Mouse (Mus musculus): ENCODE results near the gene Abcb8.
"Not testable (repeated sequence)": the region's sequence is repeated elsewhere in the genome, so short reads cannot be mapped to it uniquely, and the experiment has no call there.

Abcb8 gene

DNA sequence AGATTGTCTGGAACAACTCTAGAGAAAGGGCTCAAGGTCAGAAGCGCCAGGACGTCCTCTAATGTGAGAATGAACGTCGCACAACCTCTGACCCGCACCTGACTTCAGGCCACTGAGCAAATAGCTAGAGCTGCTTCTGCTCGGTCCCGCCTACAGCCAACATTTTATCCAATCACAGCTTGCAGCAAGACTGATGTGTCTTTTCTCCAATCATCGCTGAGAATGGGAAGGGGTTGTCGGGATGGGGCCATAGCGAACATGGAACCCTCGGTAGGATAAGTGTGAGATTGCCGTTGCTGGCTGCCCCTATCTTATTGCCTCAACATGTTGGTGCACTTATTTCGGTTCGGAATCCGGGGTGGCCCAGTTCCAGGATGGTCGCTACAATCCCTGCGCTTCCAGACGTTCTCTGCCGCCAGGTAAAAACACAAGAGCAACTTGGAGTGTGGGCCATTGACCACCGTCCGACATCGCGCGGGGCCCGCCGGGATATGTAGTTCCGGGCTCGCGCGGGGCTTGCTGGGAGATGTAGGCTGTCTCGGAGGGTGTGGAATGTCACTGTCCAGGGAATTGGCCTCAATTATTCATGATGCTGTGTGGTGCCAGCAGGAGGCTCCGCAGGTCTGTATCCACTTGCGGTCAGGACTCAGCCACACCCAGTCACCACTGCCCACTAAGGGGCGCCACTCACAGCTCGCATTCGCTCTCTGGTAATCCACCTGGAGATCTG is 867 bp downstream of the Abcb8 start:
- DNase-seq (ENCODE audit: extremely low spot score), result peak; percentile 97

DNA sequence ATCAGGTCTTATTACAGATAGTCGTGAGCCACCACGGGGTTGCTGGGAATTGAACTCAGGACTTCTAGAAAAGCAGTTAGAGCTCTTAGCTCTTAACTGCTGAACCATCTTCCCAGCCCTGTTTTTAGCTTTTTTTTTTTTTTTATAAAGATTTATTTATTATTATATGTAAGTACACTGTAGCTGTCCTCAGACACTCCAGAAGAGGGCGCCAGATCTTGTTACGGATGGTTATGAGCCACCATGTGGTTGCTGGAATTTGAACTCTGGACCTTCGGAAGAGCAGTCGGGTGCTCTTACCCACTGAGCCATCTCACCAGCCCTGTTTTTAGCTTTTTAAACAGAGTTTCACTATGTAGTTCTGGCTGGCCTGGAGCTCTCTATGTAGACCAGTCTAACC is 2.8 kb downstream of the Abcb8 start:
- not testable (repeated sequence) for DNase-seq (ENCODE audit: extremely low spot score)

GRCm38 (mm10) chr5:24399686-24400085 is 6.2 kb downstream of the Abcb8 start:
- DNase-seq (ENCODE audit: extremely low spot score), result no peak

DNA sequence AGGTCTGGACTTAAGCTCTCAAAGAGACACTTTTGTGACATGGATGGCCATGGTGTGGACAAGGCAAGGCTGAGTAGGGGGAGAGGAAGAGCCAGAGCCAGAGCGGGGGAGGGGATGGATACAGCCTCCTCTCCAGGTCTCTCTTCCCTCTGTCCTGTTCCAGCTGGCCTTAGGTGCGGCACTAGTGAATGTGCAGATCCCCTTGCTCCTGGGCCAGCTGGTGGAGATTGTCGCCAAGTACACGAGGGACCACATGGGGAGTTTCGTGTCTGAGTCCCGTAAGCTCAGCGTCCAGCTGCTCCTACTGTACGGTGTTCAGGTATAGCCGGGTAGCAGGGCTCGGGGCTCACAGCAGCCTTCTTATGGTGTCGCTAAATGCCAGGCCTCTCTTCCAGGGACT is 6.9 kb downstream of the Abcb8 start:
- no peak for DNase-seq (ENCODE audit: extremely low spot score)

DNA sequence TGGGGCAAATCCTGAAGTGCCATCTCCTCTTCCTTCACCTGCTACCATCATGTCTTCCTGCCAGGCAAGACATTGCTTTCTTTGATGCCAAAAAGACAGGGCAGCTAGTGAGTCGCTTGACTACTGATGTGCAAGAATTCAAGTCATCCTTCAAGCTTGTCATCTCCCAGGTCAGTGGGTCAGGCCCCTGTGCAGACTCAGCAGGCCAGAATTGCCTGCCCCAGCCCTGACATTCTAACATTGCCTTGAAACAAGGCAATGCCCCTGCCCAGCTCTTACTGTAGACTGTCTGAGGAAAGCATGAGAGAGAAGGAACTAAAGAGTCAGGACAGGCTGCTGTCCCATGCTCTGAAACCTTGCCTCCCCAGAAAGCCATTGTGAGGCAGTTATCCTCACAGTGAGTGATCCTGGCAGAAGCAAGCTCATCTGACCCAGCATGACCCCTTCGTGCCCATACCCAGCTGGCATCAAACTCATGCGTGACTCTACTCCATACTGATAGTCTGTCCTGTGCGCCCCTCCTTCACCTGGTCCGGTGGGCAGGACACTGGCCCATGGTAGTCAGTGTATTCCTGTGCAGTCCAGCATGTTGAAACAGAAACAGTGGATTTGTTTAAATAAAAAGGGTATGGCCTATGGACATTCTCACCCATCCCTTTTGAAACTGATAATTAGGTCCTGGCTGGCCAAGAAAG is 7.6 kb downstream of the Abcb8 start:
- no peak for DNase-seq (ENCODE audit: extremely low spot score)

DNA sequence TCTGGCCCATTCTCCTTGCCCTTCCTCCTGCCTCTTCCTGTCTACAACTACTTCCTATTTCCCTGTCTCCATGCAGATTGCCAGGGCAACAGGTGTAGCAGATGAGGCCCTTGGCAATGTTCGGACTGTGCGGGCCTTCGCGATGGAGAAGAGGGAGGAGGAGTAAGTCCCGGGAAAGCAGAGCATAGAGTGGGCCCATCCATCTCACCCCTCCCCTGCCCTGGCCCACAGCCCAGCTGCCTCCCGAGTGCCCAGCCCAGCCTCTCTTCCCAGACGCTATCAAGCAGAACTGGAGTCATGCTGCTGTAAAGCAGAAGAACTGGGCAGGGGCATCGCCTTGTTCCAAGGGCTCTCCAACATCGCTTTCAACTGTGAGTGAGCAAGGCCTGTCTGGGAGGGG is 8.5 kb downstream of the Abcb8 start:
- no peak for DNase-seq (ENCODE audit: extremely low spot score)

GRCm38 (mm10) chr5:24404594-24405360 is 11.3 kb downstream of the Abcb8 start:
- no peak for DNase-seq (ENCODE audit: extremely low spot score)

DNA sequence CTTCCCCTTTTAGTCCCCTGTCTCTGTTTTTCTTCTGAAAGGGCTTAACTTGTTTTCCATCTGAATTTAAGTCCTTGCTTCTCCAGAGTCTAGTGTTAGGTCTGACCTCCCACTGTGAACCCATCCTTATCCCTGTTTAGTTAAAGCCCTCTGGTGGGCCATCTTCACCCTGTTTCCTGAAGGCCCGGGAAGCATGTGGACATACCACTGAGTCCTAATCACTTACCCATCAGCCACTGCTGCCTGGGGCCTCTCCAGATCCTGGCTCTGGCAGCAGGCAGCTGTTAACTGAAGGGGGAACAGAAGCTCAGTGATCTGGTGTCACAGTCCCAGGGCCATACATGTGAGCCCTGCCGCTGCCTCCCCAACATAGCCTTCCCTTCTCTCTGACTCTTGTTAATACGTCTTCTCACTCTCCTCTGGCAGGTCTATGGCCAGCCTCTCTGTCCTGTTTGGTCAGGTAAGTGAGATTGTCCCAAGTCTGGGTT is 12.0 kb downstream of the Abcb8 start:
- DNase-seq (ENCODE audit: extremely low spot score), result no peak

GRCm38 (mm10) chr5:24408651-24409050 is 15.2 kb downstream of the Abcb8 start:
- DNase-seq (ENCODE audit: extremely low spot score), result no peak

DNA sequence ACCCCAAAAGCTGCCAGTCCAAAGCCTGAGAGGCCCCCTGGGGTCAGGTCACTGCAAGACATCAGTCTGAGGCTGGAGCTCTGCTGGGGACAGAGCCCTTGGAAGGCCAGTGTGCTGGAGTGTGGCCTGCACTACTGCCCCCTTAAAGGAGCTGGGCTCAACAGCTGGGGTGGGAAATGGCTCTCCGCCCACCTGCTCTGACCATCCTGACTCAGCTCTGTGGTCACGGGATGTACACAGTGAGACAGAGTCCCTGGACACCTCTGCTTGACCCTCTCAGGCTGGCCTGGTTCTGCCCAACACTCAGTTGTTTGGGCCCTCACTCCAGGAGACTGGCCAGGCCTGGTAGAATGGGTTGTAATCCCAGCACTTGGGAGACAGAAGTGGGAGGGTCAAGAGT is 16.0 kb downstream of the Abcb8 start:
- no peak for DNase-seq (ENCODE audit: extremely low spot score)

GRCm38 (mm10) chr5:24412063-24412462 is 18.6 kb downstream of the Abcb8 start:
- DNase-seq (ENCODE audit: extremely low spot score), result no peak

GRCm38 (mm10) chr5:24413042-24413693 is 19.7 kb downstream of the Abcb8 start, which contains the start of gene Asic3:
Gene Asic3 (plus strand): TSS chr5:24413392.
- DNase-seq (ENCODE audit: extremely low spot score), result no peak

GRCm38 (mm10) chr5:24413938-24414337 is 20.5 kb downstream of the Abcb8 start:
- DNase-seq (ENCODE audit: extremely low spot score), result no peak

DNA sequence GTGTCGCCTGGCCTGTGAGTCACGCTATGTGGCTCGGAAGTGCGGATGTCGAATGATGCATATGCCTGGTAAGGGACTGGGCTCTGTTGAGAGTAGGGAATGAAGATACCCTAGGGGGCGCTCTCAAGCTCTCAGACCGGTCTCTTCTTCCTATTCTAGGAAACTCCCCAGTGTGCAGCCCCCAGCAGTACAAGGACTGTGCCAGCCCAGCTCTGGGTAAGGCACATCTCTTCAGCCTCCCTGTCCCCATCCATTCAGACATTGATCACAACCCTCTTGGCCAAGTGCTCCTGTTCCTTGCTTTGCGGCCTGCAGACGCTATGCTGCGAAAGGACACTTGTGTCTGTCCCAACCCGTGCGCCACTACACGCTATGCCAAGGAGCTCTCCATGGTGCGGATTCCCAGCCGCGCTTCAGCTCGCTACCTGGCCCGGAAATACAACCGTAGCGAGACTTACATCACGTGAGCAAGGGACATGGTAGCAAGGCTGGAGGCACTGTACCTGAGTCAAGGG is 22.8 kb downstream of the Abcb8 start:
- peak; percentile 68 for DNase-seq (ENCODE audit: extremely low spot score)

- DNase-seq (ENCODE audit: extremely low spot score), result no peak
Observed at GRCm38 (mm10) chr5:24417587-24417986, 24.1 kb downstream of the Abcb8 start.

GRCm38 (mm10) chr5:24420381-24420780 is 26.9 kb downstream of the Abcb8 start:
- no peak for DNase-seq (ENCODE audit: extremely low spot score)

- DNase-seq (ENCODE audit: extremely low spot score), result peak; percentile 97
Observed at GRCm38 (mm10) chr5:24423129-24424003, 29.9 kb downstream of the Abcb8 start, which contains the start of the genes Cdk5 and Slc4a2. Gene Cdk5 (minus strand): TSS chr5:24423530. Gene Slc4a2 (plus strand): TSS chr5:24423837.

DNA sequence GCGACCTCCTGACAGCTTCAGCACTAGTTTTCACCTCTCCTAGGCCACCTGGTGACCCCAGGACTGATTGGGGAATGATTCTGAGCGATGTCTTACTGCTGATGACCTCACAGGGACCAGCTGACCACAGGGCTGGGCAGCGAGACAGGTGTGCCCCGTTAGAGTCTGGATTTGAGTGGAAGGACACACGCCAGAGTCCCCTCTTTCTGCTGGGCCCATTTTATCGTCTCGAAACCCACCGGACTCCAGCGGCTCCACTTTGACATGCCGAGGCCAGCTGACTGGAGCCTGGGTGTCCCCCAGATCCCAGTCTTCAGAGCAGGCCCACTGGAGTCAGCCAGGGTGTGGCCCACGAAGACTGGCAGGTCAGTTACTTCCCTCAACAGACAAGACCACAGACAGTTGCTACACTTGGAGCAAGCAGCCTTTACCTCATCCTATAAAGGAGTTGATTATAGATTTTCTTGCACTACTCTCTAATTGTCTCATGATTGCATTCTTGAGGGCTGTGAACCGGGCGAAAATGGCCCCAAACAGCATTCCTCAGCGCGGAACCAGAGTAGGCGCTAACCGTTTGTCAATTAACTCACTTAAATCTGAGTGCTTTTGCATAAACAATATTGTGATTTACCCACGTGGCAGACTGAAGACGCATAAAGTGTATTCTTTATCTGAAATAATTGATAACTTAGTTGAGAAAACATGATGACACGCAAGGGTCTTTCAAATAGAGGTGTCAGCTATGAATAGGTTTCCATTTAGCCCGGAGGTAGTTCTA is 30.7 kb downstream of the Abcb8 start:
- DNase-seq (ENCODE audit: extremely low spot score), result no peak

- DNase-seq (ENCODE audit: extremely low spot score), result peak; percentile 88
Observed at GRCm38 (mm10) chr5:24424861-24425411, 31.5 kb downstream of the Abcb8 start.
